Mouse (Mus musculus): ENCODE results near the gene Klhdc4. TPM values are rescaled to one million over a fixed set of nuclear protein-coding genes. Genes with fewer than 3 reads are reported as not detected.

Klhdc4 gene
- polyA plus RNA-seq, 1 experiment = 29.9 TPM

GRCm38 (mm10) chr8:121861276-121861675, 31.9 kb upstream of the Klhdc4 start:
- no peaks in the 10 kb centered on the region for H3K36me3 ChIP-seq (ENCODE audit: control insufficient read depth, insufficient read depth, low read length)
- H3K4me1 ChIP-seq (replicated peaks; ENCODE audit: control insufficient read depth, insufficient read depth, low read length) = 0 out of 2 replicates have a peak, but pooled peaks cover 2% of the 10 kb centered on the region
- TF ChIP-seq CTCF (IDR thresholded peaks at IDR 0.05; ENCODE audit: borderline replicate concordance, control insufficient read depth, extremely low read depth, insufficient read depth, low read length, poor library complexity) (no peak), POLR2A (IDR thresholded peaks at IDR 0.05; ENCODE audit: control insufficient read depth, extremely low read depth, insufficient read depth, low read length, poor library complexity) (no peak)
- no peaks in the 10 kb centered on the region for H3K27me3 ChIP-seq (ENCODE audit: control insufficient read depth, insufficient read depth, low read length)
- H3K27ac ChIP-seq (ENCODE audit: control insufficient read depth, insufficient read depth, low read length) = no peak overlapping the region
- DNase-seq = no peak
- WGBS = 16% methylated on average over 6 of the region's 6 CpGs
- H3K4me3 ChIP-seq (ENCODE audit: control insufficient read depth, insufficient read depth, low read length) = no peak overlapping the region

- 63% methylated on average over 2 of the region's 2 CpGs for WGBS
- Histone ChIP-seq H3K27ac (ENCODE audit: control insufficient read depth, insufficient read depth, low read length) (no peak overlapping the region), H3K27me3 (ENCODE audit: control insufficient read depth, insufficient read depth, low read length) (no peaks in the 10 kb centered on the region), H3K4me3 (ENCODE audit: control insufficient read depth, insufficient read depth, low read length) (no peak overlapping the region), H3K4me1 (replicated peaks; ENCODE audit: control insufficient read depth, insufficient read depth, low read length) (0 out of 2 replicates have a peak, but pooled peaks cover 2% of the 10 kb centered on the region), H3K36me3 (ENCODE audit: control insufficient read depth, insufficient read depth, low read length) (no peaks in the 10 kb centered on the region)
- DNase-seq = no peak
- TF ChIP-seq POLR2A (IDR thresholded peaks at IDR 0.05; ENCODE audit: control insufficient read depth, extremely low read depth, insufficient read depth, low read length, poor library complexity) (no peak), CTCF (IDR thresholded peaks at IDR 0.05; ENCODE audit: borderline replicate concordance, control insufficient read depth, extremely low read depth, insufficient read depth, low read length, poor library complexity) (no peak)
Observed at GRCm38 (mm10) chr8:121857747-121858146, 28.4 kb upstream of the Klhdc4 start.

GRCm38 (mm10) chr8:121857331-121857730, 28.0 kb upstream of the Klhdc4 start:
- Histone ChIP-seq H3K4me3 (ENCODE audit: control insufficient read depth, insufficient read depth, low read length) (no peak overlapping the region), H3K36me3 (ENCODE audit: control insufficient read depth, insufficient read depth, low read length) (no peaks in the 10 kb centered on the region), H3K4me1 (replicated peaks; ENCODE audit: control insufficient read depth, insufficient read depth, low read length) (0 out of 2 replicates have a peak, but pooled peaks cover 2% of the 10 kb centered on the region), H3K27ac (ENCODE audit: control insufficient read depth, insufficient read depth, low read length) (no peak overlapping the region), H3K27me3 (ENCODE audit: control insufficient read depth, insufficient read depth, low read length) (no peaks in the 10 kb centered on the region)
- DNase-seq = no peak
- TF ChIP-seq POLR2A (IDR thresholded peaks at IDR 0.05; ENCODE audit: control insufficient read depth, extremely low read depth, insufficient read depth, low read length, poor library complexity) = no peak
- TF ChIP-seq CTCF (IDR thresholded peaks at IDR 0.05; ENCODE audit: borderline replicate concordance, control insufficient read depth, extremely low read depth, insufficient read depth, low read length, poor library complexity) = no peak
- 87% methylated on average over 9 of the region's 9 CpGs for WGBS

- Histone ChIP-seq H3K4me3 (ENCODE audit: control insufficient read depth, insufficient read depth, low read length) (no peak overlapping the region), H3K27ac (ENCODE audit: control insufficient read depth, insufficient read depth, low read length) (no peak overlapping the region), H3K27me3 (ENCODE audit: control insufficient read depth, insufficient read depth, low read length) (no peaks in the 10 kb centered on the region), H3K36me3 (ENCODE audit: control insufficient read depth, insufficient read depth, low read length) (no peaks in the 10 kb centered on the region), H3K4me1 (replicated peaks; ENCODE audit: control insufficient read depth, insufficient read depth, low read length) (peaks cover 7% of the 10 kb centered on the region)
- TF ChIP-seq POLR2A (IDR thresholded peaks at IDR 0.05; ENCODE audit: control insufficient read depth, extremely low read depth, insufficient read depth, low read length, poor library complexity) (no peak), CTCF (IDR thresholded peaks at IDR 0.05; ENCODE audit: borderline replicate concordance, control insufficient read depth, extremely low read depth, insufficient read depth, low read length, poor library complexity) (no peak)
- DNase-seq = no peak
- WGBS = 87% methylated on average over 14 of the region's 14 CpGs
Observed at GRCm38 (mm10) chr8:121856071-121856746, 26.8 kb upstream of the Klhdc4 start.

- 91% methylated on average over 2 of the region's 2 CpGs for WGBS
- Histone ChIP-seq H3K27ac (ENCODE audit: control insufficient read depth, insufficient read depth, low read length) (no peak overlapping the region), H3K27me3 (ENCODE audit: control insufficient read depth, insufficient read depth, low read length) (no peaks in the 10 kb centered on the region), H3K36me3 (ENCODE audit: control insufficient read depth, insufficient read depth, low read length) (no peaks in the 10 kb centered on the region), H3K4me3 (ENCODE audit: control insufficient read depth, insufficient read depth, low read length) (no peak overlapping the region), H3K4me1 (replicated peaks; ENCODE audit: control insufficient read depth, insufficient read depth, low read length) (peaks cover 16% of the 10 kb centered on the region)
- TF ChIP-seq POLR2A (IDR thresholded peaks at IDR 0.05; ENCODE audit: control insufficient read depth, extremely low read depth, insufficient read depth, low read length, poor library complexity) (no peak), CTCF (IDR thresholded peaks at IDR 0.05; ENCODE audit: borderline replicate concordance, control insufficient read depth, extremely low read depth, insufficient read depth, low read length, poor library complexity) (no peak)
- DNase-seq = no peak
Observed at GRCm38 (mm10) chr8:121853586-121853985, 24.2 kb upstream of the Klhdc4 start.

- 59% methylated on average over 7 of the region's 7 CpGs for WGBS
- Histone ChIP-seq H3K27ac (ENCODE audit: control insufficient read depth, insufficient read depth, low read length) (no peak overlapping the region), H3K4me1 (replicated peaks; ENCODE audit: control insufficient read depth, insufficient read depth, low read length) (peaks cover 16% of the 10 kb centered on the region), H3K4me3 (ENCODE audit: control insufficient read depth, insufficient read depth, low read length) (no peak overlapping the region), H3K27me3 (ENCODE audit: control insufficient read depth, insufficient read depth, low read length) (no peaks in the 10 kb centered on the region), H3K36me3 (ENCODE audit: control insufficient read depth, insufficient read depth, low read length) (no peaks in the 10 kb centered on the region)
- no peak for DNase-seq
- TF ChIP-seq CTCF (IDR thresholded peaks at IDR 0.05; ENCODE audit: borderline replicate concordance, control insufficient read depth, extremely low read depth, insufficient read depth, low read length, poor library complexity) (no peak), POLR2A (IDR thresholded peaks at IDR 0.05; ENCODE audit: control insufficient read depth, extremely low read depth, insufficient read depth, low read length, poor library complexity) (no peak)
Observed at GRCm38 (mm10) chr8:121852464-121852863, 23.1 kb upstream of the Klhdc4 start.

All from thymus, adult 2 months (tissue).